Mouse (Mus musculus): Measurements from ENCODE around the gene Gm11084.
"Not testable (repeated sequence)": the region's sequence is repeated elsewhere in the genome, so short reads cannot be mapped to it uniquely, and the experiment has no call there.

Gene Gm11084

DNA sequence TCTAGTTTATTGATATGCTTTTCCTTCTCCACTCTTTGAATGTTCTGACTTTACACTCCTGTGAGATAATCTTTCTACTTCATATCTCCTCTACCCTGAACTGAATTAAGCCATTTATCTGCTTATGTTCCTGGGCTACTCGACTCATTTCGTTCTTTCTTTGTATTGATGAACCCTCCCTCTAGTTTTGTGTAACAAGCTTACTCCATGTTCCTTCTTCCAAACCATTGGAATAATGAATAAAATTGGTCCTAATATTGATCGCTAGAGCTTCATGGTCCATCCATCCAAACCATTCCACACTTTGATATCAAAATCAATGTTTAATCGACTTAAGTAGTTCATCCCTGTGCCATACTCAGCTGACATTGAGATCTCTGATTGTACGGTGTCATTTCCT lies at the start of gene Gm11084:
Gm11084 (minus strand) TSS at position 101 of the 400 bp plus-strand sequence.
- no peak for DNase-seq (ENCODE audit: extremely low read depth, insufficient read length, low spot score)

- no peak for DNase-seq (ENCODE audit: extremely low read depth, insufficient read length, low spot score)
Observed at GRCm38 (mm10) chr2:73031061-73032055, 44.8 kb upstream of the Gm11084 start.

GRCm38 (mm10) chr2:73029846-73030245 lies 43.3 kb upstream of the Gm11084 start:
- no peak for DNase-seq (ENCODE audit: extremely low read depth, insufficient read length, low spot score)

GRCm38 (mm10) chr2:73028019-73028418 lies 41.5 kb upstream of the Gm11084 start:
- no peak for DNase-seq (ENCODE audit: extremely low read depth, insufficient read length, low spot score)

- no peak for DNase-seq (ENCODE audit: extremely low read depth, insufficient read length, low spot score)
Observed at GRCm38 (mm10) chr2:73027126-73027525, 40.6 kb upstream of the Gm11084 start.

- peak; percentile 72 for DNase-seq (ENCODE audit: extremely low read depth, insufficient read length, low spot score)
Observed at GRCm38 (mm10) chr2:73023803-73024202, 37.3 kb upstream of the Gm11084 start.

- no peak for DNase-seq (ENCODE audit: extremely low read depth, insufficient read length, low spot score)
Observed at GRCm38 (mm10) chr2:73021046-73021445, 34.5 kb upstream of the Gm11084 start.

DNA sequence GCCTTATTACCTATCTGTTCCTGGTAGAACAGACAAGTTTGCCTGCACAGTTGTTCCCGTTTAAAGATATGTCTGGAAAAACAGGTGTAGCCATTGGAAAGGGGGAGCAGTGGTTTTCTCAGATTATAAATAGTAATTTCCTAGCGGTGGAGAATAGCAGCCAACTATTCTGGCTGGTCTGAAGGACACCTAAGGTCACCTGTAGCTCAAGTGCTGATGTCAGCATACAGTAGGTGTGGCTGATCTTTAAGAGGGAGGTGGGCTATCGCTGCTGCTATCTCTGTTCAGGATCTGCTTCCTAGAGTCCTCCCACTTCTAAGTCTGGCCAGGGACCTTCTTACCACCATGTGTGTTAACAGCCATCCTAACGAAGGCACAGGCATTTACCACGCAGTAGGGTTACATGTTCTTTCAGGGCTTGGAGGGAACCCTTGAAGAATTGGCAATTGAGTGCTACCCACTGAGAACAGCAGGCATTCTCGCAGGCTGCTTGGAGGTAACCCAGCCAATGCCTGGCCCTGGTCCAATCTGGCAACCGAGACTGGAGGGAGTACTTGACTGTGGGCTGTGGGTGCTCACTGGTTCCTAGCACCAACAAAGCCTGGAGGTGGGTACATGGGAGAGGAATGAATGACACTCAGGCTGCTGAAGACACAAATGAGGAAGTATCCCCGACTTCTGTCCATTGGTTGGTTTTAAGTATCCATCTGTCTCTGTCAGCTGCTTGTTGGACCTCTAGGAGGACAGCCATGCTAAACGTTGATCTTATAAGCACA lies 33.0 kb upstream of the Gm11084 start:
- DNase-seq (ENCODE audit: extremely low read depth, insufficient read length, low spot score): no peak

DNA sequence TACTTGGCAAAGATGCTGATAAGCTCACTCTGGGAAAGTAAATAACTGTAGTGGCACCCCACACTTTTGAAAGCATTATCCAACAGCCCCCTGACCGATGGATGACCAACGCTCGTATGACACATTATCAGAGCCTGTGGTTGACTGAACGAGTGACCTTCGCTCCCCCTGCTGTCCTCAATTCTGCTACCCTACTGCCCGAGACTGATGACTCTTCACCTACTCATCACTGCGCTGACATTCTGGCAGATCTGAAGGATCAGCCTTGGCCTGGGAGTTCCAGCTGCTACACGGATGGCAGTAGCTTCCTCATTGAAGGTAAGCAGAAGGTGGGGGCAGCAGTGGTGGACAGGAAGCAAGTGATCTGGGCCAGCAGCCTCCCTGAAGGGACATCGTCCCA lies 27.5 kb upstream of the Gm11084 start:
- not testable (repeated sequence) for DNase-seq (ENCODE audit: extremely low read depth, insufficient read length, low spot score)

DNA sequence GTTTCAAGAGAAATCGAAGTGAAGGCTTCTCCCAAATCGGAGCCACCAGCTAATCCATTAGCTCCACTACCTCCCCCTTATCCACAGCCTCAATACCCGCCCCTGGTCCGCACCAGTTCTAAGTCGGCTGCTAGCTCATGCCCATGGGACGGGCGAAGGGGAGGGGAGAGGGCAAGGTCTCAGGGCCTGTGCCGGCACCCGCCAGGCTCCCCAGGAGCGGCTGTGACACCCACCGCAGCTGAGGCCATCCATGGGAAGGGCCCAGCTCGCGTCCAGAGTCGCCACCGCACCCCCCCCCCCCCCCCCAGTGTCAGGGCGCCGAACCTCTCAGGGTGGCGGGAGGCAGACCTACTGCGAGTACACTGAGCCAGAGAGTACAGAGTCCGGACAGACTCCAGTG lies 26.1 kb upstream of the Gm11084 start:
- DNase-seq (ENCODE audit: extremely low read depth, insufficient read length, low spot score): no peak

- DNase-seq (ENCODE audit: extremely low read depth, insufficient read length, low spot score): no peak
Observed at GRCm38 (mm10) chr2:73007472-73007871, 21.0 kb upstream of the Gm11084 start.

DNA sequence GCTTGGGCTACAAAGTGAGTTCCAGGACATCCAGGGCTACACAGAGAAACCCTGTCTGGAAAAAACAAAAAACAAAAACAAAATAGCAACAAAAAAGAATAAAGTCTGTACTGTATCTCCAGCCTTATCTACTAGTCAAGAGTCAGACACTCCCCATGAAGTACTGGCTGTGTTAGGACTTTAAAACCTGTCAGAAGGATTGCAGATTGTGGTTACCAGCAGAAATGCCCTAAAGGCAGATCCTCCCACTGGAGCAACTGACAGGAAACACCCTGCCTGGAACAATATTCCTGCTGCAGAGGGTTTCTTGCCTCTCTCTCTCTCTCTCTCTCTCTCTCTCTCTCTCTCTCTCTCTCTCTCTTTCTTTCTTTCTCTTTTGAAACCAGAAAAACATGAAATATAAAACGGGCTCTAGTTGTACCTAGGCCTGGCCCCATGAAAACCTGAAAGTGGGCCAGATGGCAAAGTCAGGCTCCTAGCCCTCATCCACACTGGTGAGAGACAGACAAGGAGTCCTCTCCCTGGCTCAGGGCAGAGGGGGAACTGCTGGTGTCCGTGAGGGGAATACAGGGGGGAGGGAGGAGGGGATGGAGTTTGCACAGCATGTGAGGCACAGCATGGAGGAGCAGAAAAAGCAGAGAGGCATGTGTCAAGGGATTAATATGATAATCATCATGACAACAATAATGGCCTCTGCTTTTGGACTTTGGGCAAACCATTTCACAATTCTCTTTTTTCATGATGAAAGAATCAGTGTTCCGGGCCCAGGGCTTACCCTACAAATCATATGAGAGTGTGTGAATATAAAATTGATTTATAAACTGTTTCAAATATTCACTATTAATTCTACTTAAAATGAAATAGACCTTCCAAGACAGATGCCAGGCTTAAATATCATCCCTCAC lies 19.3 kb upstream of the Gm11084 start:
- DNase-seq (ENCODE audit: extremely low read depth, insufficient read length, low spot score): peak; percentile 69

DNA sequence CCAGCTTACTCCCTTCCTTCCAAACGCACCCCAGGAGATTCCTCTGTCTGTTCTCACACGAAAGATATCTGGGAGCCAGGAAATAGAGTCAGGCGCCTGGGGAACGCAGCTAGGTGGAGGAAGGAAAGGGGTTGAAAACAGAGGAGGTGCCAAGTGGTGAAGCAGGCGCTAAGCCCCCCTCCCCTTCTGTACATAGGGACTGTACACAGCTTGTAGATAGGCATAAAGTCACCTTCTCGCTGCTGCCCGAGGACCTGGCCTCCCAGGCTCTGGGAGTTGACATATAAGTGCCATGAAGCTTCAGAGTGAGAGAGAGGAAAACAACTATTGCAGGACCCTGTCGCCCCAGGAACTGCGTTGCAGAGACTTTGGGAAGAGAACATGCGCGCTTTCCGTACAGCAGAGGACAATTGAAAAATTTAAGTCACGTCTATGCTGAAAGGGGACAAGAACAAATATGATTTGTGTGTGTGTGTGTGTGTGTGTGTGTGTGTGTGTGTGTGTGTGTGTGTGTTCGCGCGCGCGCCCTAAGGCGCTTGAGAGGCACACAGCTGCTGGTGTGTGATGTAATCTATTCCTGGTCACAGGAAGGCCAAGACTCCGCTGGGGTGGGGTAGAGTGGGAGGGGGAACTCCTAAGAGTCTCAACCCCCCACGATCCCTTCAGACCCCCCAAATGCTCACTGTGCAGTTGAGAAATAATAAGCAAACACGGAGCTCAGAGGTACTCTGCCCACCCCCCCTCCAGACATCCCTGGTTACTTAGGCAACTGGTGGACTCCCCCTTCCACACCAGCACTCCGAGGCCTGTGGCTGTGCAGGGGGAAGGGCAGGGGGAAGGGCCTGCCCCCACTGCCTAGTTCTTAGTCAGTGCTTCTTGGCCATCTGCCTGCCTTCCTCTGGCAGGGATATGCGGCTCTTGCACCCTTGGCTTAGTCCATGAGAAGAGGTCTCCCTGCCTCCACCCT lies 17.5 kb upstream of the Gm11084 start:
- DNase-seq (ENCODE audit: extremely low read depth, insufficient read length, low spot score): peak; percentile 89

- DNase-seq (ENCODE audit: extremely low read depth, insufficient read length, low spot score): peak; percentile 57
Observed at GRCm38 (mm10) chr2:73003049-73003448, 16.5 kb upstream of the Gm11084 start.

- no peak for DNase-seq (ENCODE audit: extremely low read depth, insufficient read length, low spot score)
Observed at GRCm38 (mm10) chr2:73002451-73002850, 15.9 kb upstream of the Gm11084 start.

DNA sequence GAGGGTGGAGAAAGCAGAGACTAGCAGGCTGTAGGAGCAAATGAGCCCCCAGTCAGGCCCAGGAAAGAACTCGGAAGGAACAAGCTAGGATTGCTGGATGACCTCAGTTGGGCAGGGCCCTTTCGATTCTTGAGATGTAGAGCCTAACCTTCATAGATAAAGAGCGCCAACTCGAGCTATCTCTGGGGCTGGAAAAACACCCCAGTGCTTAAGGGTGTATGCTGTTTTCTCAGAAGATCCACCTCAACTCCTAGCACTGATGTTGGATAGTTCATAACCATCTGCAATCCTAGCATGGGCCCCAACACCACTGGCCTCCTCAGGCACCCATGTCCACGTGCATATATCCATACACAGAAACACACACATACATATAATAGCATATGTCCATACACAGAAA lies 15.5 kb upstream of the Gm11084 start:
- no peak for DNase-seq (ENCODE audit: extremely low read depth, insufficient read length, low spot score)

- DNase-seq (ENCODE audit: extremely low read depth, insufficient read length, low spot score): no peak
Observed at GRCm38 (mm10) chr2:73000194-73000593, 13.7 kb upstream of the Gm11084 start.

DNA sequence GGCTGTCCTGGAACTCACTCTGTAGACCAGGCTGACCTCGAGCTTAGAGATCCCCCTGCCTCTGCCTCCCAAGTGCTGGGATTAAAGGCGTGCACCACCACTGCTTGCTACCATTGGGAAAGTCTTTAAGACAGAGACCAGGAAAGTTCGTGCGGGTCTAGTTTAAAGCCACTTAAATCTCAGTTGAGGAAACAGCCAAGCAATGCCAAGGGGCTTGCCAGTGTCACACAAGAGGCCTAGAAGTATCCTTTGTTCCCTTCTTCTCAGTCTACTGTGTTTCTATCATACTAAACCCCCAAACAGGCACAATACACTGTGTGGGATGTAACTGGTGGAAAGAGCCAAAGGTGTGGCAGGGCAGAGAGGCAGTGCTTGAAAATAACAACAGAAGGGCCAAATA lies 11.1 kb upstream of the Gm11084 start:
- DNase-seq (ENCODE audit: extremely low read depth, insufficient read length, low spot score): no peak

DNA sequence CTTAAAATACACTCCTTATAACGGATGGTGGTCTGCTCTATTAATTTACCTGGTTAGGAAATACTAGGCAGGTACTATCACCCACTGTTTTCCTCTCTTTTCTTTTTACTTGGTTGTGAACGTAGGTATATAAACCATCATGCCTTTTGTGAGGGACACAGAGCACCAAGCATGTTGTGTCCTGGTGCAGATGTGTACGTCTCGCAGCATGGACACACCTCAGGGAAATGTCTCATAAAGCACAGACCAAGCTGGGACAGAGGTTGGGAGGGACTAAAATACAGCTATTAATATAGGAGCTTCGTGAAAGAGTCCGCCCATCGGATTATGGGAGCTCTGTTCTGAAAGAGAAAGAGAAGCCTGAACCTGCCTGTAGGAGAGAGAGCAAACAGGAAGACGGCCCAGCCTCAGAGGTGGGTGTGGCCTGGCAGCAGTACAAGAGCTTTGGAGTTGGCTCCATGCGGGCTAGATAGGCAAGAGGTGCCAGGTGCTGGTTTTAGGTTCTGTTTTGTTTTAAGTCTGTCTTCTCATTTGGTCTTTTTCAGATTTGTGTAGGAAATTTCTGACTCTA lies 10.4 kb upstream of the Gm11084 start:
- peak; percentile 61 for DNase-seq (ENCODE audit: extremely low read depth, insufficient read length, low spot score)
